Mouse (Mus musculus) E14TG2a.4 (cell line): ENCODE results near the gene Gm10310.
"Not testable (repeated sequence)": the region's sequence is repeated elsewhere in the genome, so short reads cannot be mapped to it uniquely, and the experiment has no call there.

Experiments
- CTCF ChIP-seq: conservative IDR thresholded peaks from 2 replicates; pipeline ENCODE4 v1.5.1; 2014; ENCODE audit warnings: low read length
- POU5F1 ChIP-seq: IDR thresholded peaks from 2 replicates; pipeline ENCODE4 v1.6.1; 2014; ENCODE audit warnings: low read length, borderline replicate concordance

DNA sequence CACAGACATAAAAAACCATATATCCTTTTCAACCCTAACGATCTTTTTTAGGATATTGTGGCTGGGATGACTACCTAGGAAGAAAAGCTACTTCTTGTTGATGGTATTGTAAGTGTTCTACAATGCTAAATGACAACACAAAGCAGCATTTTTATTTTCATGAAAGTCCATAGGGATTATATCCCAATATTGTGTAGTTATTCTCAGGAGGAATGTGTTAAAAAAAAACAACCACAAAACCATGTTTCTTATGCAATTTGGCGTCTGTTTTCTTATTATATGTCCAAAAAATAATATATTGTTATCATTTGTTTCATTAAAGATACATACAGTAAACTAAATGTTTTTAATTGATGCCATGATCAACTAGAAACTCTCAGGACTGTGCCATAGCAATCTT lies 8.8 kb downstream of the Gm10310 start, which contains the start of gene Olfr247:
- not testable (repeated sequence) for TF ChIP-seq CTCF, POU5F1
